Mouse (Mus musculus) limb, embryonic 15.5 days (tissue): ENCODE measurements around the gene Soat1. TPM values are rescaled to one million over a fixed set of nuclear protein-coding genes. Genes with fewer than 3 reads are reported as not detected.
A peak's percentile ranks its signal among the peaks of the same experiment; 100 is the strongest.
"Not testable (repeated sequence)": the region's sequence is repeated elsewhere in the genome, so short reads cannot be mapped to it uniquely, and the experiment has no call there.

Source experiments
- ATAC-seq: fragments of 200-750 bp; cut with Nextera tagmentation; 2 replicates; pipeline ENCODE4 v1.8.0; 2017; ENCODE audit warnings: low read depth, moderate TSS enrichment; ENCODE audit not compliant: insufficient number of reproducible peaks, low FRiP score, low TSS enrichment
- H3K27ac ChIP-seq: fragments of 300-500 bp; sonication (generic); 2 replicates; pipeline ENCODE4 v1.5.1; 2015; ENCODE audit warnings: moderate library complexity, mild to moderate bottlenecking, inconsistent platforms
- H3K27me3 ChIP-seq: fragments of 300-500 bp; sonication (generic); 2 replicates; pipeline ENCODE4 v1.6.1; 2015; ENCODE audit warnings: inconsistent platforms
- H3K36me3 ChIP-seq: fragments of 300-500 bp; sonication (generic); 2 replicates; pipeline ENCODE4 v1.6.1; 2015; ENCODE audit warnings: inconsistent platforms
- H3K4me1 ChIP-seq: fragments of 300-500 bp; sonication (generic); 2 replicates; pipeline ENCODE4 v1.6.1; 2015; ENCODE audit warnings: inconsistent platforms
- H3K4me2 ChIP-seq: fragments of 300-500 bp; sonication (generic); 2 replicates; pipeline ENCODE4 v1.6.1; 2015; ENCODE audit warnings: mild to moderate bottlenecking, inconsistent platforms
- H3K4me3 ChIP-seq: fragments of 300-500 bp; sonication (generic); 2 replicates; pipeline ENCODE4 v1.5.1; 2015; ENCODE audit warnings: mild to moderate bottlenecking, inconsistent platforms
- H3K9ac ChIP-seq: fragments of 300-500 bp; sonication (generic); 2 replicates; pipeline ENCODE4 v1.6.1; 2015; ENCODE audit warnings: inconsistent platforms
- H3K9me3 ChIP-seq: fragments of 300-500 bp; sonication (generic); 2 replicates; pipeline ENCODE4 v1.6.1; 2016; ENCODE audit warnings: inconsistent platforms
- WGBS: fragments of 180-500 bp; shearing (Covaris S2); methylation state at CpG from one replicate; pipeline ENCODE4 v1.1.7; 2015; 5-methylcytosine and 5-hydroxymethylcytosine counted together
- polyA plus RNA-seq: library from polyadenylated mRNA; unstranded; fragments of >200 nt; fragmentation: Nextera tagmentation; extraction: Ambion mirVana; gene quantifications from 2 replicates; pipeline ENCODE4 v1.2.1, GENCODE M21; 2015

Gene Soat1
- 23.6 and 26.0 TPM in 2 replicates for polyA plus RNA-seq

DNA sequence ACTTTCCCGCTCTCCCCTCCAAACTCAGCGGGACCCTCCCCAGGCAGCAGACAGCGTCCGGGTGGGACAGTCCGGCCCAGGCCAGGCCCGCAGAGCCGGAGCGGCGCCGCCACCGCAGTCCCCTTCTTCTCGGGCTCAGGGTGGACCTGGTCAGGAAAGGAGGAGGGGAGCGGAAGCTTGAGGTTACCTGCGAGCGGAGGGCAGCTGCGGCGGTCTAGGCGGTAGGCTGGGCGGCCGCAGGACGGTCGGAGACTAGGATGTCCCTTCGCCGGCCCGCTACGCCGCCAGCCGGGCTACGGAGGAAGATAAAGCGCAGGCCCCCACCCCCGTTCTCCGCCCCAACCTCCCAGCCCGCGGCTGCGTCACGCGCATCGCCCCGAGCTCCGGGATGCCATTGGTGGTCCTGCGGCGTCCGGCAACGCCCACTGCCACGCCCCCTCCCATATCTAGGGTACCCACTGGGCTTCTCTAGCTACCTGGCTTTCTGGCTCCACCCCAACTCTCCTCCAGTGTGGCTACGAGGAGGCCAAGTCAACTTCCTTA, at the start of gene Soat1:
Soat1 (minus strand) TSS at position 371 of the 543 bp plus-strand sequence.
- Histone ChIP-seq H3K4me1 (peaks cover 9% of the 10 kb centered on the region), H3K9me3 (no peaks in the 10 kb centered on the region), H3K27ac (peak within 1 kb of the TSS; percentile 65), H3K27me3 (no peaks in the 10 kb centered on the region), H3K36me3 (no peaks in the 10 kb centered on the region), H3K4me2 (peak within 1 kb of the TSS; percentile 74), H3K4me3 (peak within 1 kb of the TSS; percentile 76), H3K9ac (peak within 1 kb of the TSS; percentile 64)
- peak; percentile 91 for ATAC-seq
- 1% methylated on average over 41 of the region's 46 CpGs for WGBS

DNA sequence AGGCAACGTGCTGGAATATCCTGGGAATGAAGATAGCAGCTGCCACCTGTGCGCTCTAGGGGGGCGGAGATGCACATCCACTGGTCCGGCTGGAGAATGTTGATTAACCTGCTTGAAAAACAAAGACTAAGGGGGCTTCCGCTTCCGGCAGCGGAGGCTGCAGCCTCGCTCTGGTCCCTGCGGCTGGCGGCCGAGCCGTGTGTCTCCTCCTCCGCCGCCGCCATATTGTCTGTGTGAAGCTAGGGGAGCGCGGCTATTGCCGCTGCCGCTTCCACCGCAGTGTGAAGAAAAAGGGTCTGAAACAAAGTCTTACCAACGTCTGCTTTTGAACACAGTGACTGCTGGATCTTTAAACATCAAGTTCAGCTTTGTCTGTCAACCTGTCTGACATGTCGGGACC, 49.7 kb upstream of the Soat1 start, which contains the start of gene Gm10031:
Gm10031 (plus strand) TSS at position 171 of the 400 bp plus-strand sequence.
- H3K36me3 ChIP-seq, H3K4me1 ChIP-seq, H3K9me3 ChIP-seq, H3K4me3 ChIP-seq, H3K27ac ChIP-seq, H3K27me3 ChIP-seq, H3K4me2 ChIP-seq, ATAC-seq, H3K9ac ChIP-seq: not testable (repeated sequence)
- 89% methylated on average over 22 of the region's 22 CpGs for WGBS

DNA sequence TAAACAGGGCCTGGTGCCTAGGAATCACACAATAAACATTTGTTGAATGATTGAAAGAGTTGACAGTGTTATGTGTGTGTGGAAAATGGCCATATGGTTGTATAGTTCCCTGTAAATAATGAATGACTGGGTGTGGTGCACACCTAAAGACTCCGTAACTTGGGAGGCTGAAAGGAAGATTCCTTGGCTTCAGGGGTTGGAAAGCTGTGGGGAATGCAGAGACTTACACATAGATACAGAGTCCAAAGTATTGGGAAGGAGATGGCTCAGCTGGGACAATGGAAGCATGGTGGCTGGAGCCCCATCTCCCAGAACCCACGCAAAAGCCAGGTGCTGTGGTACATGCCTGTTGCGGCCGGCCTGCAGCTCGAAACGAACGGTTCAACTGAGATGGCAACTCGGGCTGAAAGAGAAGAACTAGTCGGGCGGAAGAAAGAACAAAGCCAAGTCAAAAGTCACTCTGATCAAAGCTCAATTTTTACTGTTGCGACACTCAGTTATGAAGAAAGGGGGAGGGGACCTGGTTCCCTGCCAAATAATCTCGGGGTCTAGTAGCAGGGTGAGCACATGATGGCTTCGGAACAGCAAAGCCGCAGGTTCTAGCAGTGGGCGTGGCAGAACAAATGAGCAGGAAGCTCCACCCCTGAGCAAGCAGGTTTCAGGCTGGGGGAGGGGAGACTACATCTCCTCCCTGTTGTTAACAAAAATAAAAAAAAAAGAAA, 47.8 kb upstream of the Soat1 start:
- no peak overlapping the region for H3K27ac ChIP-seq
- 0 out of 2 replicates have a peak overlapping the region, but pooled peaks have one; percentile 8 for H3K4me2 ChIP-seq
- WGBS = 53% methylated on average over 15 of the region's 15 CpGs
- H3K36me3 ChIP-seq = no peaks in the 10 kb centered on the region
- H3K4me3 ChIP-seq = no peak overlapping the region
- no peaks in the 10 kb centered on the region for H3K4me1 ChIP-seq
- no peaks in the 10 kb centered on the region for H3K27me3 ChIP-seq
- H3K9me3 ChIP-seq = no peaks in the 10 kb centered on the region
- ATAC-seq = no peak
- no peak overlapping the region for H3K9ac ChIP-seq

DNA sequence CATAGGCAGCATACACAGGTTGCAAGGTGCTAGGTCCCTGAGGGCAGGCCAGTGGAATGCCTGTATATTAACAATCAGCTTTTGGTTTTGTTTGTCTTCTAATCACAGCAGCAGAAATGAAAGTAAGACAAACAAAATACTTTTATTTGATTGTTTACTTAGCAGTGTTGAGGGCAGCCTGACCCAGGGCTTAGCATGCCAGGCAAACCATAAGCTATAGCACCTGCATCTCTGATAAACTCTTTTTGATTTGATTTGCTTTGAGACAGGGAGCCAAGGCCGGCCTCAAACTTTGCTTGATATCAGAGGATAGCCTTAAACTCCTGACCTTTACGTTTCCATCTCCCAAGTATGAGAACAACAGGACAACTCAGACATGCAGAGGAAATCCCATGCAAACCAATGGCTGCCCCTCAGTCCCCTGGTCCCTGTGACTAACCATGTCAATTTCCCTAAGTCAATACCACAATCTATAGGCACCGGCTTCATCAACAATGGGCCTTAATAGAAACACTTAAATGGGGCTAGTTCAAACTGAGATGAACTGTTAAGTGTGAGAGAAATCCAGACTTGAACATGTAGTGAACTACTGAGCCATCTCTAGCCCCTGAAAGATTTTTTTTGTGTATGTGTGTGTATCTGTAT, 46.1 kb upstream of the Soat1 start:
- Histone ChIP-seq H3K27ac (no peak overlapping the region), H3K9ac (no peak overlapping the region), H3K36me3 (no peaks in the 10 kb centered on the region), H3K9me3 (no peaks in the 10 kb centered on the region), H3K4me3 (no peak overlapping the region), H3K4me2 (no peak overlapping the region), H3K27me3 (no peaks in the 10 kb centered on the region), H3K4me1 (no peaks in the 10 kb centered on the region)
- no peak for ATAC-seq
- 91% methylated on average over 3 of the region's 3 CpGs for WGBS

DNA sequence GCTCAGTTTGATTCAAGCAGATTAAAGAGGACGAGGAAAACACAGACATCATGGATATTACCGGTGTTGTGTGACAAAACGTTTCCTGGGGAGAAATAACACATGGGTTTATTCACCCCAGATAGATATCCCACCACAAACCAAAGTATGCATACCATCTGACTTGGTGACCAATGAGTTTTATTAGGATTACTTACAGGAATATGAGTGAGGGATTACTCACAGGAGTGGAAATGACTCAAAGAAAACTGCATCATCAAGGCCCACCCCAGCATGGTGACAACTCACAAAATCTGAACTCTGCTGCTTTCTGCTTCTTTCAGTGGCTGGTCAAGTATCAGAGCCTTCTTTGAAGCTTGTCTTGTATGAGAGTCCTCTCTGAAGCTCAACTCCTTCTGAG, 33.6 kb upstream of the Soat1 start:
- no peak overlapping the region for H3K9ac ChIP-seq
- H3K4me3 ChIP-seq = no peak overlapping the region
- no peaks in the 10 kb centered on the region for H3K9me3 ChIP-seq
- H3K4me1 ChIP-seq = no peaks in the 10 kb centered on the region
- no peak overlapping the region for H3K4me2 ChIP-seq
- WGBS = 71% methylated on average over 3 of the region's 3 CpGs
- H3K27ac ChIP-seq = no peak overlapping the region
- ATAC-seq = no peak
- no peaks in the 10 kb centered on the region for H3K36me3 ChIP-seq
- H3K27me3 ChIP-seq = no peaks in the 10 kb centered on the region

DNA sequence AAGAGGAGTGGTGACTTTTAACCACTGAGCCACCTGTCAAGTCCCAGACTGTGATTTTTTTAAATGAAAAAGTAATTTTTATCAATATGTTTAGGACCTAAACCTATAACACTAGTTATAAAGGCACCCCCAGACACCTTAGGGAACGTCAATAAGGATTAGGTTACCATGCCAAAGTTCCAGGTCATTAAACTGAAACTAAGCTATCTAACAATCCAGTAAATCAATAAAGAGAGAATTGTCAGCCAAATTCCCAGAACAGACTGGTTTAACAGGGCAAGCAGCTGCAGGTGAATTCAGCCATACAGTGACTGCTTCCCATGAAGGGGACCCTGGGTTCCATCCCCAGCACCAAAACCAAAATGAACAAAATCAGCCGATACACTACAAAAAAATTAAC, 31.8 kb upstream of the Soat1 start:
- no peaks in the 10 kb centered on the region for H3K36me3 ChIP-seq
- 75% methylated on average over 2 of the region's 2 CpGs for WGBS
- H3K4me3 ChIP-seq = no peak overlapping the region
- ATAC-seq = no peak
- H3K4me2 ChIP-seq = no peak overlapping the region
- H3K9me3 ChIP-seq = no peaks in the 10 kb centered on the region
- H3K9ac ChIP-seq = no peak overlapping the region
- no peaks in the 10 kb centered on the region for H3K4me1 ChIP-seq
- H3K27me3 ChIP-seq = no peaks in the 10 kb centered on the region
- H3K27ac ChIP-seq = no peak overlapping the region

DNA sequence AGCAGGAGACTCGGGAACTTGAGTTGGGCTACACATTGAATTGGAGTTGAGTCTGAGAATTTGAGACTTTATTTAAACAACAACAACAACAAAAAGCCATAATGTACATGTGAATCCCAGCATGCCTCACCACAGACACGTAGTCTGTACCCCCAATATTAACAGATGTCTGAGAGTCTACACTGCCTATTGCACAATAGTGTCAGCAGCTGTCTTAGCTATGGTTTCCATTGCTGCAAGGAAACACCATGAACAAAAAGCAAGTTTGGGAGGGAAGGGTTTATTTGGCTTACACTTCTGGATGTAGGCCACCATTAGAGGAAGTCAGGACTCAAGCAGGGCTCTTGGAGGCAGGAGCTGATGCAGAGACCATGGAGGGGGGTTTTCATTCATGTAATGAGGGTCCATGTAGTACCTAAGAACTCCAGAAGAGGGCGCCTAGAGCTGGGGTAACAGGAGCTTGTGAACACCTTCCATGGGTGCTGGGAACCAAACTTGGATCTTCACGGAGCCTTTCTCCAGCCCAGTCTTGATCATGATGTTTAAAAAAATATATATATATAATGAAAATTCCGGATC, 30.9 kb upstream of the Soat1 start:
- 79% methylated on average over 5 of the region's 5 CpGs for WGBS

DNA sequence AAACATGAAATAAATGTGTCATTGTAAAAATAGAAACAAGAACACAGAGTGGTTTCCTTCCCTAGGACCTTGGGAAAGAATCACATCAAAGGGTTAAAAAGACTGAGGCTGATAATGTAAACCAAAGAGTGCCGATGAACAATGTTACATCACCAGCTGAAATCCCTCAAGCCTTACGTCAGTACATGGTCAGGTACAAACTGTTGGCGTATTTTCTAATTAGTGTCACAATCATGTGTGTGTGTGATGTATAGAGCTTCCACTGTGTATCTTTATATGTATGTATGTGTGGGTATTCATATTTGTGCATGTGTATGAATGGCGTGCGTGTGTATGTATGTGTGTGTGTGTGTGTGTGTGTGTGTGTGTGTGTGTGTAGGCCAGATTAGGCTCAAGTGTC, 22.8 kb upstream of the Soat1 start:
- H3K36me3 ChIP-seq = no peaks in the 10 kb centered on the region
- no peak overlapping the region for H3K4me2 ChIP-seq
- H3K27ac ChIP-seq = no peak overlapping the region
- no peak overlapping the region for H3K4me3 ChIP-seq
- H3K27me3 ChIP-seq = no peaks in the 10 kb centered on the region
- WGBS = 81% methylated on average over 5 of the region's 5 CpGs
- no peak for ATAC-seq
- H3K4me1 ChIP-seq = no peaks in the 10 kb centered on the region
- no peaks in the 10 kb centered on the region for H3K9me3 ChIP-seq
- no peak overlapping the region for H3K9ac ChIP-seq

More for the DNA sequence above, 30.9 kb upstream of the Soat1 start:
- no peak overlapping the region for H3K4me3 ChIP-seq
- H3K9me3 ChIP-seq = no peaks in the 10 kb centered on the region
- H3K27me3 ChIP-seq = no peaks in the 10 kb centered on the region
- H3K4me1 ChIP-seq = no peaks in the 10 kb centered on the region
- no peak overlapping the region for H3K9ac ChIP-seq
- H3K36me3 ChIP-seq = no peaks in the 10 kb centered on the region
- no peak overlapping the region for H3K27ac ChIP-seq
- no peak for ATAC-seq
- H3K4me2 ChIP-seq = no peak overlapping the region

DNA sequence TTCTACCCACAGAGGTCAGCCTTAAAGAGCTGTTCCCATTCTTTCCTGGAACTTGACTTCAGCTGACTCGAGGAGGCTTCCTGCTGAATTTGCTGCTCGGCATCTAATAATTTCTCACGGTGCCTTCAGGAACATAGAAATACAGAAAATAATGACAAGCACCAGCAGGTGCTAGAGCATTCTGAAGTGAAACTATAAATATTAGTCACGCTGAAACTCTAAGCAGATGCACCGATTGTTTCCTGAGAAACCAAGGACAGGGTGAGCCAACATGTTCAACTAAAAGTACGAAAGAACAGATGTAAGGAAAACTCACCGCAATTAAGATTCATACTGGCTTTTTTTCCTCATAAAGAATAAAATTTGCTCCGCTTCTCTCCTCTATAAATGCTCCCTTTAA, 20.9 kb upstream of the Soat1 start:
- no peak overlapping the region for H3K9ac ChIP-seq
- H3K4me2 ChIP-seq = no peak overlapping the region
- H3K4me3 ChIP-seq = no peak overlapping the region
- H3K4me1 ChIP-seq = no peaks in the 10 kb centered on the region
- no peaks in the 10 kb centered on the region for H3K9me3 ChIP-seq
- H3K27ac ChIP-seq = no peak overlapping the region
- ATAC-seq = no peak
- H3K36me3 ChIP-seq = no peaks in the 10 kb centered on the region
- 65% methylated on average over 8 of the region's 8 CpGs for WGBS
- H3K27me3 ChIP-seq = no peaks in the 10 kb centered on the region

DNA sequence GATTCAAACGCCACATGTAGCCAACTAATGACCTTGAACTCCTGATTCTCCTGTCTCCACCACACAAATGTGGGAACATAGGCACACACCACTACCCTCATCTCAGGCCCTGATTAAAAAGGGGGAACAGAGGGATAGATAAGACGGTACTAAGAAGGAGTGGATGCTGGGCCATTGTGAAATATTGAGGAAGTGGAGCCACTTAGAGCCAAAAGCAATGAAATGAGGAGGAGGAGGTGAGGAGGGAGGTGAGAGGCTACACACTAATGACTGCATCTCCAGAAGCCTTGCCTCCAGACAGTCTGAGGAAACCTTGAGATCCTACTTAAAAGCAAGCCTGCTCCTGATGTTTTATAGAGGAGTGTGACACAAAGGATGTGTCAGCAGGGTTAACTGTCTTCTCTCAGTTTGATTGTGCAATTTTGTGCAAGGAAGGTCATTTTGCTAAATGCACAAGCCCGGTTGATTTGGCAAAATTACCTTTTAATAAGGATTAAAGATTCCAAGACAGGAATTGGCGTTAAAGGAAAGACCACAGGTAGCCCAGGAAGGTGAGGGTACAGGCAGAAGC, 17.2 kb upstream of the Soat1 start:
- H3K27me3 ChIP-seq = no peaks in the 10 kb centered on the region
- no peak for ATAC-seq
- 73% methylated on average over 4 of the region's 4 CpGs for WGBS
- H3K27ac ChIP-seq = no peak overlapping the region
- H3K4me2 ChIP-seq = no peak overlapping the region
- no peak overlapping the region for H3K9ac ChIP-seq
- H3K9me3 ChIP-seq = no peaks in the 10 kb centered on the region
- H3K4me1 ChIP-seq = no peaks in the 10 kb centered on the region
- H3K36me3 ChIP-seq = no peaks in the 10 kb centered on the region
- no peak overlapping the region for H3K4me3 ChIP-seq

DNA sequence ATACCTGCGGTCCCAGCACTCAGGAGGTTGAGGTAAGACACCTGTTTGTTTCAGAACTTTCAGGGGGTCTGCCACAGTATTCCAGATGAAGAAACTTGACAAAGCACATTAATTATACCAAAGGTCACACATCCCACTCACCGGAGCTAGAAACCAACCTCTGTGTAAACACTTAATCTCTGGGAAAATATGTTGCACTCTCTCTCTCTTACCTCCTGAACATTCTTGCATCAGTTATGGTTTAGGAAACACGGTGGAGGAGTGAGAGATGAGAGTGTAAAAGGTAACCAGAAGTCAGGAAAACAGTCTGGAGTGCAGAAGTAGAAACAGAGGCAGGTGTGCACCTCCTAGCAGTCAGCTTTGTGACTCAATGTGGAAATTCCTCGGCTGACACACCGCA, 13.9 kb upstream of the Soat1 start:
- no peak overlapping the region for H3K4me2 ChIP-seq
- H3K4me3 ChIP-seq = no peak overlapping the region
- no peak for ATAC-seq
- H3K27ac ChIP-seq = no peak overlapping the region
- no peaks in the 10 kb centered on the region for H3K36me3 ChIP-seq
- H3K27me3 ChIP-seq = no peaks in the 10 kb centered on the region
- H3K4me1 ChIP-seq = no peaks in the 10 kb centered on the region
- H3K9me3 ChIP-seq = no peaks in the 10 kb centered on the region
- no peak overlapping the region for H3K9ac ChIP-seq
- 77% methylated on average over 5 of the region's 5 CpGs for WGBS

DNA sequence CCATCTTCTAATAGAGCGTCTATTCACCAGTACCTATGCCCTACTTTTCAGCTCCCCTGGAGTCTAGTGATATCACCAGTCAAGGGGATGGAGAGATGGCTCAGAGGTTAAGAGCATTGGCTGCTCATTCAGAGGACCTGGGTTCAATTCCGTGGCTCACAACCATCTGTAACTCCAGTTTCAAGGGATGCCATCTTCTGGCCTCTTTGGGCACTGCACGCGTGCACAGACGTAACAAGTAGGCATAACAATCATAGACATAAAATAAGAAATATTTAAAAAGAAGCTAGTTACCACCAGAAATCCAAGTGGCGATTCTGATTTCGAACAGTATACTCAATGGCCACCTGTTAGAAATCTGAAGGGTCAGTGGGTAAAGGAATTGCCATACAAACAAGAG, 13.4 kb upstream of the Soat1 start:
- H3K27ac ChIP-seq = no peak overlapping the region
- no peaks in the 10 kb centered on the region for H3K36me3 ChIP-seq
- no peaks in the 10 kb centered on the region for H3K27me3 ChIP-seq
- H3K9ac ChIP-seq = no peak overlapping the region
- no peaks in the 10 kb centered on the region for H3K9me3 ChIP-seq
- H3K4me2 ChIP-seq = no peak overlapping the region
- no peaks in the 10 kb centered on the region for H3K4me1 ChIP-seq
- H3K4me3 ChIP-seq = no peak overlapping the region
- WGBS = 95% methylated on average over 7 of the region's 7 CpGs
- no peak for ATAC-seq
